8 mouse cellular contexts compared by ENCODE assay signal in the genomic region with DNA sequence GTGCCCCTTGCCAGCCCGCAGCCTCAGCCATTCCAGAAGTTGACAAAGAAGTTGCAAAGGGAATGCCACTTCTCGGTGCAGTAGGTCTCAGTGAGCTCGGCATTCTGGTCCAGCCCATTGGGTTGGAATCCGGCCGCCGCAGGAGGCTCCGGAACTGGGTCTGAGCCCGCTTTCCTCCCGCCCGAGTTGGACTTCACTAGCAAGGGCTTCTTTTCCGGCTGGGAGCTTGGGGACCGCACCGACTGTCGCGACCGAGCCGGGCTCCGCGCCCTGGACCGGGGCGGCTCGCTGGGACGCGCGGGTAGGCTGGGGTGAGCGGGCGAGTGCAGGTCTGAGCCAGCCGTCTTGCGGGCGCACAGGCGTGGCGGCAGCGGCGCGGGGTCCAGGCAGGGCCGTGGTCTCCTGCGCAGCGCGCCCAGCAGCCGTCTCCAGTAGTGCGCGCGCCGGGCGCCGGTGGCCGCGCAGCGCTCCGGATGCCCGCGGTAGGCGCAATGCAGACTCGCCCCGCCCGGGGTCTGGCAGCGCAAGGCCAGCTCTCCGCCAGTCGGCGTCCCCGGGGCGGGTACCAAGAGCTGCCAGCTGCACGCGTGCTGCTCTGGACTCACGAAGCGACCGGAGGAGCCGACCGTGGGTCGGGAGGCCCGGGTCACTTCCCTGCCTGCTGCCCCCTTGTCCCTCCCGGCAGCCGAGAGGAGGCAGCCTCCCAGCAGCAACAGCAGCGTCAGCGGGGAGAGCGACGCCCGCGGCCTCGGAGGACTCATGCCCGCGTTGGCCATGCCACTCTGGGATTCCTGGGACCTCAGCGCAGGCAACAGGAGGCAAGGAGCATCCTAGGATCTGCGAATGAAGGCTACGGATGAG. TPM values are rescaled to one million over a fixed set of nuclear protein-coding genes. Genes with fewer than 3 reads are reported as not detected.
DNase-seq lines count a peak whose midpoint lies in the region; ATAC-seq and TF ChIP-seq lines count a peak whose summit lies in the region.

No protein-coding gene starts in this region.

- peak overlapping the region; percentile 79 for H3K4me2 ChIP-seq in forebrain, postnatal 0 days (ENCODE audit: low read depth)

- H3K36me3 ChIP-seq in ES-E14 (ENCODE audit: control insufficient read depth, insufficient read depth, low read length, poor library complexity, severe bottlenecking) = no peaks in the 10 kb centered on the region
- H3K36me3 ChIP-seq in forebrain, postnatal 0 days (ENCODE audit: insufficient read depth) = no peaks in the 10 kb centered on the region

- H3K4me1 ChIP-seq in ES-E14 (ENCODE audit: control insufficient read depth in 2 of 2, insufficient read depth in 2 of 2, low read length in 2 of 2, poor library complexity in 1 of 2) = no peaks in the 10 kb centered on the region
- no peaks in the 10 kb centered on the region for H3K4me1 ChIP-seq in forebrain, postnatal 0 days (ENCODE audit: insufficient read depth)

- H3K9ac ChIP-seq in ES-E14 (ENCODE audit: insufficient read depth, low read depth, low read length, poor library complexity, severe bottlenecking) = peak overlapping the region; percentile 87
- peak overlapping the region; percentile 84 for H3K9ac ChIP-seq in forebrain, postnatal 0 days

- peak overlapping the region; percentile 80 to 93 for H3K4me3 ChIP-seq in ES-E14 (ENCODE audit: insufficient read depth in 1 of 2, low read depth in 1 of 2, low read length in 2 of 2, poor library complexity in 1 of 2, severe bottlenecking in 1 of 2)
- H3K4me3 ChIP-seq in forebrain, postnatal 0 days (ENCODE audit: low read depth, low read length) = peak overlapping the region; percentile 79

- WGBS in forebrain, postnatal 0 days = under 1% methylated on average over 75 of the region's 85 CpGs

- no peak for DNase-seq in ES-E14 (ENCODE audit: low read depth, low spot score)
- DNase-seq in cerebellum, adult 18-20 months = peak; percentile 93
- peak; percentile 87 for DNase-seq in forebrain, postnatal 0 days
- DNase-seq in heart, postnatal 4 days = peak; percentile 81
- DNase-seq in layer of hippocampus, postnatal 10 days (ENCODE audit: low spot score in 2 of 2) = peak; percentile 90 to 91
- DNase-seq in lung, postnatal 10 days = peak; percentile 93
- DNase-seq in ovary, postnatal 36 days (ENCODE audit: low spot score) = peak; percentile 80
- peak; percentile 81 for DNase-seq in thymus, postnatal 14 days

- in situ Hi-C loops in ES-E14 (cut with MboI; ENCODE audit: low sequenced_read_pairs in 2 of 2, unreplicated experiment in 2 of 2) = no loop called here

- no peaks in the 10 kb centered on the region for H3K9me3 ChIP-seq in ES-E14 (ENCODE audit: control insufficient read depth, insufficient read depth, low read depth, low read length)
- H3K9me3 ChIP-seq in forebrain, postnatal 0 days (ENCODE audit: low read length) = no peaks in the 10 kb centered on the region

- H3K27me3 ChIP-seq in forebrain, postnatal 0 days (ENCODE audit: insufficient read depth, low read length) = no peaks in the 10 kb centered on the region

- TF ChIP-seq CTCF in forebrain, postnatal 0 days (IDR thresholded peaks at IDR 0.05; ENCODE audit: low read depth) = peak; percentile 75

- H3K27ac ChIP-seq in ES-E14 (ENCODE audit: insufficient read depth, low read depth, low read length, poor library complexity, severe bottlenecking) = no peak overlapping the region
- peak overlapping the region; percentile 84 for H3K27ac ChIP-seq in forebrain, postnatal 0 days (ENCODE audit: low read depth, low read length)

- peak; percentile 94 for ATAC-seq in forebrain, postnatal 0 days

TF ChIP-seq in ES-E14, 5 proteins besides CTCF, POLR2A, EP300 and RAD21:
- TF ChIP-seq HCFC1 (IDR thresholded peaks at IDR 0.05; ENCODE audit: borderline replicate concordance, insufficient read depth, low read length) (peak; percentile 58), ZC3H11A (IDR thresholded peaks at IDR 0.05; ENCODE audit: borderline replicate concordance, low read depth, low read length) (no peak), CHD2 (IDR thresholded peaks at IDR 0.05; ENCODE audit: low read depth, low read length) (no peak), ZNF384 (IDR thresholded peaks at IDR 0.05; ENCODE audit: low read depth, low read length) (no peak), MAFK (IDR thresholded peaks at IDR 0.05; ENCODE audit: insufficient read depth, low read depth, low read length) (no peak)

RNA-seq across cellular contexts. Expression of a gene that starts 0.7 kb away (rescaled TPM):
- total RNA-seq in ES-E14 (2012; rRNA removed) = 0.80 and 0.85 TPM in 2 replicates
- 33.0 and 44.8 TPM in 2 replicates for total RNA-seq in forebrain, postnatal 0 days (2014; rRNA removed)
- 40.0 and 41.6 TPM in 2 replicates for polyA plus RNA-seq in forebrain, postnatal 0 days (2015; fragmentation: Nextera tagmentation; extraction: Ambion mirVana)
- 1 to 10 TPM; 2.8 to 3.3 TPM for total RNA-seq in heart, postnatal 4 days (2021)
- total RNA-seq in layer of hippocampus, postnatal 10 days (2021) = 10 to 100 TPM; 11.3 to 13.5 TPM

RNA-seq across cellular contexts. Expression of a gene that starts 7.2 kb away (rescaled TPM):
- total RNA-seq in ES-E14 (2012; rRNA removed) = 37.2 and 41.0 TPM in 2 replicates
- total RNA-seq in forebrain, postnatal 0 days (2014; rRNA removed) = 23.0 and 25.0 TPM in 2 replicates
- 2.4 and 3.3 TPM in 2 replicates for polyA plus RNA-seq in forebrain, postnatal 0 days (2015; fragmentation: Nextera tagmentation; extraction: Ambion mirVana)
- total RNA-seq in heart, postnatal 4 days (2021) = 10 to 100 TPM; 16.3 TPM
- total RNA-seq in layer of hippocampus, postnatal 10 days (2021) = 10 to 100 TPM; 20.0 to 20.5 TPM
